Mouse (Mus musculus): ENCODE measurements around the gene Egfl6. TPM values are rescaled to one million over a fixed set of nuclear protein-coding genes. Genes with fewer than 3 reads are reported as not detected.
"Not testable (repeated sequence)": the region's sequence is repeated elsewhere in the genome, so short reads cannot be mapped to it uniquely, and the experiment has no call there.

The Egfl6 gene
- polyA plus RNA-seq, 1 experiment, result 27.4 TPM

- Histone ChIP-seq H3K4me3 (replicated peaks; ENCODE audit: extremely low read depth, low read depth, low read length) (no peak overlapping the region), H3K4me1 (ENCODE audit: control insufficient read depth, insufficient read depth, low read length) (no peaks in the 10 kb centered on the region)
- DNase-seq, result no peak
- 78% methylated on average over 2 of the region's 2 CpGs for WGBS
- TF ChIP-seq CTCF (IDR thresholded peaks at IDR 0.05; ENCODE audit: insufficient read depth, low read length) (no peak), POLR2A (IDR thresholded peaks at IDR 0.05; ENCODE audit: borderline replicate concordance, extremely low read depth, low read depth, low read length) (no peak)
Measured at GRCm38 (mm10) chrX:166525637-166526315, 59.7 kb downstream of the Egfl6 start.

GRCm38 (mm10) chrX:166520782-166521181 lies 64.7 kb downstream of the Egfl6 start:
- no peak for TF ChIP-seq CTCF (IDR thresholded peaks at IDR 0.05; ENCODE audit: insufficient read depth, low read length)
- TF ChIP-seq POLR2A (IDR thresholded peaks at IDR 0.05; ENCODE audit: borderline replicate concordance, extremely low read depth, low read depth, low read length), result no peak
- Histone ChIP-seq H3K4me3 (replicated peaks; ENCODE audit: extremely low read depth, low read depth, low read length) (no peak overlapping the region), H3K4me1 (ENCODE audit: control insufficient read depth, insufficient read depth, low read length) (no peaks in the 10 kb centered on the region)
- 74% methylated on average over 5 of the region's 5 CpGs for WGBS
- no peak for DNase-seq

GRCm38 (mm10) chrX:166518345-166518744 lies 67.2 kb downstream of the Egfl6 start, which contains the start of gene Tceanc:
Tceanc (minus strand) TSS chrX:166518567.
- 69% methylated on average over 16 of the region's 16 CpGs for WGBS
- Histone ChIP-seq H3K4me3 (replicated peaks; ENCODE audit: extremely low read depth, low read depth, low read length) (no peak within 1 kb of the TSS), H3K4me1 (ENCODE audit: control insufficient read depth, insufficient read depth, low read length) (no peaks in the 10 kb centered on the region)
- TF ChIP-seq POLR2A (IDR thresholded peaks at IDR 0.05; ENCODE audit: borderline replicate concordance, extremely low read depth, low read depth, low read length) (no peak), CTCF (IDR thresholded peaks at IDR 0.05; ENCODE audit: insufficient read depth, low read length) (no peak)
- DNase-seq, result no peak

- TF ChIP-seq POLR2A (IDR thresholded peaks at IDR 0.05; ENCODE audit: borderline replicate concordance, extremely low read depth, low read depth, low read length), result no peak
- TF ChIP-seq CTCF (IDR thresholded peaks at IDR 0.05; ENCODE audit: insufficient read depth, low read length), result no peak
- DNase-seq, result no peak
- 73% methylated on average over 1 of the region's 1 CpGs for WGBS
- Histone ChIP-seq H3K4me3 (replicated peaks; ENCODE audit: extremely low read depth, low read depth, low read length) (no peak overlapping the region), H3K4me1 (ENCODE audit: control insufficient read depth, insufficient read depth, low read length) (no peaks in the 10 kb centered on the region)
Measured at GRCm38 (mm10) chrX:166516631-166517030, 68.9 kb downstream of the Egfl6 start.

- Histone ChIP-seq H3K4me3 (replicated peaks; ENCODE audit: extremely low read depth, low read depth, low read length) (no peak overlapping the region), H3K4me1 (ENCODE audit: control insufficient read depth, insufficient read depth, low read length) (no peaks in the 10 kb centered on the region)
- 75% methylated on average over 3 of the region's 3 CpGs for WGBS
- TF ChIP-seq CTCF (IDR thresholded peaks at IDR 0.05; ENCODE audit: insufficient read depth, low read length) (no peak), POLR2A (IDR thresholded peaks at IDR 0.05; ENCODE audit: borderline replicate concordance, extremely low read depth, low read depth, low read length) (no peak)
- no peak for DNase-seq
Measured at GRCm38 (mm10) chrX:166515923-166516322, 69.6 kb downstream of the Egfl6 start.

- DNase-seq; H3K4me3 ChIP-seq (replicated peaks; ENCODE audit: extremely low read depth, low read depth, low read length); H3K4me1 ChIP-seq (ENCODE audit: control insufficient read depth, insufficient read depth, low read length): not testable (repeated sequence)
- WGBS, result 43% methylated on average over 12 of the region's 12 CpGs
Measured at GRCm38 (mm10) chrX:166514035-166514434, 71.5 kb downstream of the Egfl6 start.

GRCm38 (mm10) chrX:166512071-166512470 lies 73.4 kb downstream of the Egfl6 start:
- no peak for DNase-seq
- TF ChIP-seq POLR2A (IDR thresholded peaks at IDR 0.05; ENCODE audit: borderline replicate concordance, extremely low read depth, low read depth, low read length) (no peak), CTCF (IDR thresholded peaks at IDR 0.05; ENCODE audit: insufficient read depth, low read length) (no peak)
- 85% methylated on average over 4 of the region's 4 CpGs for WGBS
- H3K4me1 ChIP-seq (ENCODE audit: control insufficient read depth, insufficient read depth, low read length), result no peaks in the 10 kb centered on the region
- no peak overlapping the region for H3K4me3 ChIP-seq (replicated peaks; ENCODE audit: extremely low read depth, low read depth, low read length)

GRCm38 (mm10) chrX:166511107-166511506 lies 74.4 kb downstream of the Egfl6 start:
- no peak for TF ChIP-seq POLR2A (IDR thresholded peaks at IDR 0.05; ENCODE audit: borderline replicate concordance, extremely low read depth, low read depth, low read length)
- TF ChIP-seq CTCF (IDR thresholded peaks at IDR 0.05; ENCODE audit: insufficient read depth, low read length), result no peak
- no peaks in the 10 kb centered on the region for H3K4me1 ChIP-seq (ENCODE audit: control insufficient read depth, insufficient read depth, low read length)
- DNase-seq, result no peak

GRCm38 (mm10) chrX:166509761-166510738 lies 75.5 kb downstream of the Egfl6 start:
- TF ChIP-seq CTCF (IDR thresholded peaks at IDR 0.05; ENCODE audit: insufficient read depth, low read length), result no peak
- peak; percentile 59 for TF ChIP-seq POLR2A (IDR thresholded peaks at IDR 0.05; ENCODE audit: borderline replicate concordance, extremely low read depth, low read depth, low read length)
- Histone ChIP-seq H3K4me1 (ENCODE audit: control insufficient read depth, insufficient read depth, low read length) (no peaks in the 10 kb centered on the region), H3K4me3 (replicated peaks; ENCODE audit: extremely low read depth, low read depth, low read length) (peak overlapping the region; percentile 71)
- WGBS, result 26% methylated on average over 65 of the region's 65 CpGs
- peak; percentile 82 for DNase-seq

More at GRCm38 (mm10) chrX:166511107-166511506, 74.4 kb downstream of the Egfl6 start:
- H3K4me3 ChIP-seq (replicated peaks; ENCODE audit: extremely low read depth, low read depth, low read length), result no peak overlapping the region
